Mouse (Mus musculus) forebrain, embryonic 14.5 days (tissue): ENCODE data around the gene Slc24a5. TPM values are rescaled to one million over a fixed set of nuclear protein-coding genes. Genes with fewer than 3 reads are reported as not detected.

Experiments
- ATAC-seq: fragments of 200-750 bp; cut with Nextera tagmentation; 2 replicates; pipeline ENCODE4 v1.8.0; 2017; ENCODE audit warnings: mild to moderate bottlenecking, moderate library complexity
- DNase-seq: peaks from one replicate; pipeline ENCODE4 v3.0.0-alpha.2; 2015; ENCODE audit warnings: low spot score
- H3K27ac ChIP-seq: fragments of 300-500 bp; sonication (generic); 2 replicates; pipeline ENCODE4 v1.5.1; 2014; ENCODE audit warnings: low read depth, mild to moderate bottlenecking, control low read depth, low read length, moderate library complexity
- H3K27me3 ChIP-seq: fragments of 300-500 bp; sonication (generic); replicated peaks from 2 replicates; pipeline ENCODE4 v1.6.1; 2014; ENCODE audit warnings: low read length, control low read depth, mixed read lengths; ENCODE audit not compliant: control insufficient read depth, insufficient read depth
- H3K36me3 ChIP-seq: fragments of 300-500 bp; sonication (generic); 2 replicates; pipeline ENCODE4 v1.6.1; 2014; ENCODE audit warnings: low read length, control low read depth; ENCODE audit not compliant: control insufficient read depth, insufficient read depth
- H3K4me1 ChIP-seq: fragments of 300-500 bp; sonication (generic); 2 replicates; pipeline ENCODE4 v1.6.1; 2014; ENCODE audit warnings: antibody characterized with exemption, low read length, control low read depth; ENCODE audit not compliant: control insufficient read depth, insufficient read depth
- H3K4me2 ChIP-seq: fragments of 300-500 bp; sonication (generic); 2 replicates; pipeline ENCODE4 v1.6.1; 2014; ENCODE audit warnings: mild to moderate bottlenecking, control low read depth, low read length
- H3K4me3 ChIP-seq: fragments of 300-500 bp; sonication (generic); 2 replicates; pipeline ENCODE4 v1.5.1; 2014; ENCODE audit warnings: low read depth, low read length, control low read depth
- H3K9ac ChIP-seq: fragments of 300-500 bp; sonication (generic); 2 replicates; pipeline ENCODE4 v1.6.1; 2014; ENCODE audit warnings: mild to moderate bottlenecking, low read length, control low read depth, moderate library complexity
- H3K9me3 ChIP-seq: fragments of 300-500 bp; sonication (generic); replicated peaks from 2 replicates; pipeline ENCODE4 v1.6.1; 2016; ENCODE audit warnings: low read length, control low read depth, mixed read lengths; ENCODE audit not compliant: control insufficient read depth
- WGBS: fragments of 180-500 bp; shearing (Covaris S2); extraction: QIAGEN DNeasy Blood & Tissue Kit; methylation state at CpG from one replicate; pipeline ENCODE4 v1.1.7; 2014; 5-methylcytosine and 5-hydroxymethylcytosine counted together
- polyA plus RNA-seq: library from polyadenylated mRNA; unstranded; fragments of >200 nt; fragmentation: Nextera tagmentation; extraction: Ambion mirVana; gene quantifications from 2 replicates; pipeline ENCODE4 v1.2.1, GENCODE M21; 2014

Slc24a5 gene
- polyA plus RNA-seq, 1 experiment from 2014 or later: 3.6 TPM

- Histone ChIP-seq H3K36me3 (no peaks in the 10 kb centered on the region), H3K9me3 (no peaks in the 10 kb centered on the region), H3K27ac (no peak overlapping the region), H3K4me2 (no peak overlapping the region), H3K4me1 (no peaks in the 10 kb centered on the region), H3K4me3 (no peak overlapping the region), H3K27me3 (no peaks in the 10 kb centered on the region), H3K9ac (no peak overlapping the region)
- DNase-seq (no peak), ATAC-seq (no peak)
- 87% methylated on average over 7 of the region's 7 CpGs for WGBS
Observed at GRCm38 (mm10) chr2:125055316-125055903, 12.5 kb upstream of the Slc24a5 start.

GRCm38 (mm10) chr2:125057250-125057815 lies 10.6 kb upstream of the Slc24a5 start:
- peak; percentile 46 for DNase-seq
- Histone ChIP-seq H3K9me3 (no peaks in the 10 kb centered on the region), H3K36me3 (no peaks in the 10 kb centered on the region), H3K9ac (no peak overlapping the region), H3K4me1 (no peaks in the 10 kb centered on the region), H3K27ac (no peak overlapping the region), H3K4me2 (no peak overlapping the region), H3K27me3 (no peaks in the 10 kb centered on the region), H3K4me3 (no peak overlapping the region)
- ATAC-seq: peak; percentile 42; the same call in 1 of the 2 replicates
- 56% methylated on average over 7 of the region's 7 CpGs for WGBS

- Histone ChIP-seq H3K27me3 (no peaks in the 10 kb centered on the region), H3K9me3 (no peaks in the 10 kb centered on the region), H3K4me2 (no peak overlapping the region), H3K27ac (no peak overlapping the region), H3K9ac (no peak overlapping the region), H3K36me3 (no peaks in the 10 kb centered on the region), H3K4me1 (no peaks in the 10 kb centered on the region), H3K4me3 (no peak overlapping the region)
- DNase-seq: no peak
- WGBS: 90% methylated on average over 7 of the region's 7 CpGs
- no peak for ATAC-seq
Observed at GRCm38 (mm10) chr2:125061451-125061850, 6.5 kb upstream of the Slc24a5 start.

GRCm38 (mm10) chr2:125062944-125063343 lies 5.0 kb upstream of the Slc24a5 start:
- Histone ChIP-seq H3K9me3 (no peaks in the 10 kb centered on the region), H3K4me3 (no peak overlapping the region), H3K4me1 (no peaks in the 10 kb centered on the region), H3K9ac (no peak overlapping the region), H3K27ac (no peak overlapping the region), H3K4me2 (no peak overlapping the region), H3K27me3 (no peaks in the 10 kb centered on the region), H3K36me3 (no peaks in the 10 kb centered on the region)
- DNase-seq (no peak), ATAC-seq (no peak)
- WGBS: 53% methylated on average over 4 of the region's 4 CpGs

- no peak overlapping the region for H3K4me2 ChIP-seq
- no peaks in the 10 kb centered on the region for H3K4me1 ChIP-seq
- no peak overlapping the region for H3K27ac ChIP-seq
- ATAC-seq (0 out of 2 replicates have a peak, but pooled peaks have one; percentile 19), DNase-seq (peak; percentile 42)
- WGBS: 79% methylated on average over 7 of the region's 7 CpGs
- H3K4me3 ChIP-seq: no peak overlapping the region
- no peak overlapping the region for H3K9ac ChIP-seq
- H3K9me3 ChIP-seq: no peaks in the 10 kb centered on the region
- no peaks in the 10 kb centered on the region for H3K27me3 ChIP-seq
- no peaks in the 10 kb centered on the region for H3K36me3 ChIP-seq
Observed at GRCm38 (mm10) chr2:125067373-125067772, 551 bp upstream of the Slc24a5 start.

GRCm38 (mm10) chr2:125068696-125069095 lies 772 bp downstream of the Slc24a5 start:
- DNase-seq: no peak
- Histone ChIP-seq H3K27me3 (no peaks in the 10 kb centered on the region), H3K9me3 (no peaks in the 10 kb centered on the region), H3K4me3 (no peak overlapping the region), H3K27ac (no peak overlapping the region), H3K36me3 (no peaks in the 10 kb centered on the region), H3K4me1 (no peaks in the 10 kb centered on the region), H3K9ac (no peak overlapping the region), H3K4me2 (no peak overlapping the region)
- 92% methylated on average over 12 of the region's 12 CpGs for WGBS
- no peak for ATAC-seq

GRCm38 (mm10) chr2:125073056-125073780 lies 5.3 kb downstream of the Slc24a5 start:
- Histone ChIP-seq H3K9me3 (no peaks in the 10 kb centered on the region), H3K9ac (no peak overlapping the region), H3K27me3 (no peaks in the 10 kb centered on the region), H3K27ac (no peak overlapping the region), H3K4me3 (no peak overlapping the region), H3K4me2 (no peak overlapping the region), H3K36me3 (no peaks in the 10 kb centered on the region), H3K4me1 (no peaks in the 10 kb centered on the region)
- ATAC-seq: no peak
- WGBS: 83% methylated on average over 3 of the region's 3 CpGs
- DNase-seq: no peak

- H3K9ac ChIP-seq: no peak overlapping the region
- ATAC-seq (no peak), DNase-seq (no peak)
- no peaks in the 10 kb centered on the region for H3K4me1 ChIP-seq
- no peaks in the 10 kb centered on the region for H3K9me3 ChIP-seq
- no peak overlapping the region for H3K27ac ChIP-seq
- 38% methylated on average over 1 of the region's 1 CpGs for WGBS
- H3K4me2 ChIP-seq: no peak overlapping the region
- no peak overlapping the region for H3K4me3 ChIP-seq
- H3K27me3 ChIP-seq: no peaks in the 10 kb centered on the region
- H3K36me3 ChIP-seq: peaks cover 53% of the 10 kb centered on the region
Observed at GRCm38 (mm10) chr2:125083879-125084278, 16.0 kb downstream of the Slc24a5 start.

- no peaks in the 10 kb centered on the region for H3K4me1 ChIP-seq
- 93% methylated on average over 7 of the region's 7 CpGs for WGBS
- H3K4me2 ChIP-seq: no peak overlapping the region
- no peak overlapping the region for H3K27ac ChIP-seq
- no peaks in the 10 kb centered on the region for H3K9me3 ChIP-seq
- ATAC-seq (no peak), DNase-seq (no peak)
- no peak overlapping the region for H3K4me3 ChIP-seq
- H3K36me3 ChIP-seq: peaks cover 58% of the 10 kb centered on the region
- H3K27me3 ChIP-seq: no peaks in the 10 kb centered on the region
- no peak overlapping the region for H3K9ac ChIP-seq
Observed at GRCm38 (mm10) chr2:125088757-125089156, 20.8 kb downstream of the Slc24a5 start.
